Mouse (Mus musculus): ENCODE data around the gene Zyx.
A peak's percentile ranks its signal among the peaks of the same experiment; 100 is the strongest.

Gene Zyx

DNA sequence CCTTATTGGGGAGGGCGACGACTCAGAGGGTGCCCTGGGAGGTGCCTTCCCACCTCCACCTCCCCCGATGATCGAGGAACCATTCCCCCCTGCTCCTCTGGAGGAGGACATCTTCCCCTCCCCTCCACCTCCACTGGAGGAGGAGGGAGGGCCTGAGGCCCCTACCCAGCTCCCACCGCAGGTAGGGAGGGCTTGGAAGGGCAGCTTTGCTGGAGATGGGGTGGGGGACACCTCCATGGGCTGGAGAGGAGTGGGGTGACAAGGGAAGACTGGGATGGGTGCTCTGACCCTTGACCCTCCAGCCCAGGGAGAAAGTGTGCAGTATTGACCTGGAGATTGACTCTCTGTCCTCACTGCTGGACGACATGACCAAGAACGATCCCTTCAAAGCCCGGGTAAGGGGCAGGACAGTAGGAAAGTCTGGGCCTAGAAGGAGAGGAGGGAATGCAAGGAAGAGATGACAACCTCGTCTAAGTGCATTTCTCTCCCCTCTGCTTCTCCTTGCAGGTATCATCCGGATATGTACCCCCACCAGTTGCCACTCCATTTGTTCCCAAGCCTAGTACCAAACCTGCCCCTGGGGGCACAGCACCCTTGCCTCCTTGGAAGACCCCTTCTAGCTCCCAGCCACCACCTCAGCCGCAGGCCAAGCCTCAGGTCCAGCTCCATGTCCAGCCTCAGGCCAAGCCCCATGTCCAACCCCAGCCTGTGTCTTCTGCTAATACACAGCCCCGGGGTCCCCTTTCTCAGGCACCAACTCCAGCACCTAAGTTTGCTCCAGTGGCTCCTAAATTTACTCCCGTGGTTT lies 1.7 kb downstream of the Zyx start:
- no peak for DNase-seq (ENCODE audit: low spot score)

GRCm38 (mm10) chr6:42351776-42352485 lies 2.5 kb downstream of the Zyx start:
- DNase-seq (ENCODE audit: low spot score) = no peak

GRCm38 (mm10) chr6:42352486-42352846 lies 3.0 kb downstream of the Zyx start:
- no peak for DNase-seq (ENCODE audit: low spot score)

- DNase-seq (ENCODE audit: low spot score) = no peak
These were observed 3.8 kb downstream of the Zyx start for GRCm38 (mm10) chr6:42353180-42353579.

DNA sequence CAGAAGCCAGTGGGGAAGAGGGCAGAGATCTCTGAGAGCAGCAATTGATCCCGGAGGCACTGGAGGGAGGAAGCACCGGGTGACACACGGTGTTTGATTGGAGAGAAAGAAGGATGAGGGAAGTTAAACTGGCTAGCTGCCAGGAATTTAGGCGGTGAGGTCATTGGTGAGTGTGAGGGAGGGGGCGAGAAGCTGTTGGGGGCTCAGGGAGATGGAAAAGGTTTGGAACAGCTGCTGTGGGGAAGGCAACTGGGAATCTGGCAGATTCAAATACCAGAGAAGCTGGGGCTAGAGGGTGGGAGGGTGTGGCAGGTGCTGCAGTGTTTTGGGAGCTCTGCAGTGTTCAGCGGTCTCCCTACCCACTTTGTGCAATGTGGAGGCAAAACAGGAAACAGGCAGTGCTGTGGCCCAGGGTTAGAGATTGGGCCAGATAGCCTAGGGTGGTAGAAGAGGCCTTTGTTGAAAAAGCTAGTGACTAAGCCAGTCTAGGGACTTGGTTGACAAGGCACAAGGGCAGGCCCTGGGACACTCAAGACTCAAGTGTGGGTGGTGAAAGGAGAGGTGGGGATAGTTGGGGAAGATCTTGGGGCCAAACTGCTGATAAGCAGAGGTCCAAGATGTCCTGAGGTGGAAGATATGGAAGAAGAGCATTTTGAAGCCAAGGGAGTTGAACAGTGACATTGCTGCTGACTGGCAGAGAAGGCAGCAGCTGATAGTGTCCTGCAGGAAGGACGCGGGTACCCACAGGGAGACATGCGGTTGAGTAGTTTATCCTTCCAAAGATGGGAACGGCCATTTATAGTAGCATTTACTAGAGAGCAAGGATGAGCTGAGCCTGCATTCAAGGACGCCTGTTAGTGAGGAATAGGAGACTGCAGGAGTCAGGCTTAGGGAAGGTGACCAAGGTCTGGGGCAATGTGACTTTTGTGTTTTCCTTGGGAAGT lies 4.9 kb downstream of the Zyx start:
- peak; percentile 48 for DNase-seq (ENCODE audit: low spot score)

DNA sequence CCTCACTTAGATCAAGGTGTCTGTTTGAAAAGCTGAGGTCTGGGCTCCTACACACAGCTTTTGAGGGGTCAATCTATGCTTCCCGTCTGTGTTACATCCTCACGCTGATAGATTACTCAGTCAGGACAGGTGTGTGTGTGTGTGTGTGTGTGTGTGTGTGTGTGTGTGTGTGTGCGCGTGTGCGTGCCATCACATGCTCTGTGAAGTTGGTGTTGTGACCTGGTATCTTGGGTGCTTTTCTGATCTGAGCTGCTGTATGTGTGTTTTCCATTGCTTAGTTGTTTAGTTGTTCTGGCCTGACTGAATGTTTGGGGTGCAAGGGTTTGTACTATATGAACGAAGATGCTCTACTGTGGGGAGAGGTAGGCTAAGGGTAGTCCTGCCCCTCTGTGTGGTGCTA lies 5.9 kb downstream of the Zyx start:
- no peak for DNase-seq (ENCODE audit: low spot score)

- no peak for DNase-seq (ENCODE audit: low spot score)
These were observed 6.6 kb downstream of the Zyx start for GRCm38 (mm10) chr6:42355794-42356600.

- DNase-seq (ENCODE audit: low spot score) = no peak
These were observed 7.5 kb downstream of the Zyx start for GRCm38 (mm10) chr6:42356913-42357312.

DNA sequence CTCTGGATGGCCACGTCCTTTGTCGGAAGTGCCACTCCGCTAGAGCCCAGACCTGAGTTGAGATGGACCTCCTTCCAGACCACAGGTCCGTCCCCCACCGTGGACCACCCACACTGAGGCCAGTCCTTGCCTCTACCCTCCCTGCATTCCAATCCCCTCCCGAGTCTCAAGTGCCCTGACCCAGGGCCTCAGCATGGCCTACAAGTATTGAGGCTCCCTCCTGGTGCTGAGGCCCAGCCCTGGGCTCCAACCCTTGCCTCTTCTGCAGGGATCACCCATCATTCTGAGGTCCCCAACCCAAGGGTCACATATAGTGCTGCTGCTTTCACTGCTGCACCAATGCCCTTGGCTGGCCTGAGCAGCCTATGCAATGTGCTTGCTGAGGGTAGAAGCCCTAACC lies 8.5 kb downstream of the Zyx start:
- no peak for DNase-seq (ENCODE audit: low spot score)

GRCm38 (mm10) chr6:42358901-42359300 lies 9.5 kb downstream of the Zyx start:
- DNase-seq (ENCODE audit: low spot score) = no peak

GRCm38 (mm10) chr6:42359364-42360147 lies 10.1 kb downstream of the Zyx start:
- DNase-seq (ENCODE audit: low spot score) = no peak

DNA sequence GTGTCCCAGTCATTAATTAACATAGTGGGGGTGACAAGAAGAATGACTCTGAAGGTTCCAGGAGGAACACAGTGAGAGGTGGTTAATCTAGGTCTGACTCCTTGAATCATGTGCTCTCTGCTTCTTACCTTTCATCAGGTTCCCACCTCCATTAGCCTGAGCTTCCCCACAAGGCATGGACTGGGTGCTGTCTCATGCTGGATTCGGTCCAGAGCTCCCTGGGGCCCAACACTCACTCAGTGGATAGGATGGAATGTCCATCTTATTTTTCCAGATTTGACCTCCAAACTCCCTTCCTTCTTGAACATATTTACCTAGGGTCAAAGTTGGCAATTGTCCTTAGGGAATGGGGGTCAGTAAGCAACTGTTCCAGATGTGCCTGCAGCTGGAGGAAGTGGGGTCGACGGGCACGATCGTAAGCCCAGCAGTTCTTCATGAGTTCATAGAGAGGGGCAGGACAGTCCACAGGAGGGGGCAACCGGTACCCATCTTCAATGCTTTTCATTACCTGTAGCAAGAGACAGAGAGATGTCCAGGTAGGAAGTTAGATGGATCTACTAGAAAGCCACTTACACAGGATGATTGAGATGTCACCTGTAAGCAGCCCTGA lies 10.9 kb downstream of the Zyx start:
- DNase-seq (ENCODE audit: low spot score) = no peak

DNA sequence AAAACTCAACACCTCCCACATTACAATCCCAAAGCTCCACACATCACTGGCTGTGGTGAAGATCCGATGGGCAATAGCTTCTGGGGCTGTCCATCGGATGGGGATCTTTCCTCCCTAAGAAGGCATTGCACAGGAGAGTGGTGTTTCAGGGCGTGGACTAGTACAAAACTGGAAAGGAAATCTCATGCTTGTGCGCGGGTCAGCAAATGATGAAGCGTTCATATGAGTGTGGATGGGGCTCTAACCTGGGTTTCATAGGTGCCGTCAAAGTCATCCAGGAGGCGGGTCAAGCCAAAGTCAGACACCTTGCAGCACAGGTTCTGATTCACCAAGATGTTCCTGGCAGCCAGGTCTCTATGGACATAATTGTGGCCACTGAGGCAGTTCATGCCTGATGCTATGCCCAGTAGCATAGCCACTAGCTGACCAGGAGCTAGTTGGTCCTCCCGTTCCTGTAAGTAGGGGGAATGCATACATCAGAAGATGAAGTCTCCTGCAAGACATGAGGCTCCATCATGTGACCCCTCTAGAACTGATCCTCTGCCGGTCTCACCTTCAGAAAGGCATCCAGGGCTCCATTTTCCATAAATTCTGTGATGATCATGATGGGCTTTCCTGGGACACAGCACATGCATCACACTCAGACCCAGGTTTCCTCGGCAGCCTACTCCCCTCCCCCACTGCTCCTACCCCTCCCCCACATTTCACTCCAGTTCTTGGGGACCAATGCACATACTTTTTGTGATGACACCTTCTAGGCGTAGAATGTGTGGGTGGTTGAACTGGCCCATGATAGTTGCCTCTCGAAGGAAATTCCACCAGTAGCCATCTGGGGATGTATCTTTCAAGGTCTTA lies 11.8 kb downstream of the Zyx start:
- DNase-seq (ENCODE audit: low spot score) = no peak

DNA sequence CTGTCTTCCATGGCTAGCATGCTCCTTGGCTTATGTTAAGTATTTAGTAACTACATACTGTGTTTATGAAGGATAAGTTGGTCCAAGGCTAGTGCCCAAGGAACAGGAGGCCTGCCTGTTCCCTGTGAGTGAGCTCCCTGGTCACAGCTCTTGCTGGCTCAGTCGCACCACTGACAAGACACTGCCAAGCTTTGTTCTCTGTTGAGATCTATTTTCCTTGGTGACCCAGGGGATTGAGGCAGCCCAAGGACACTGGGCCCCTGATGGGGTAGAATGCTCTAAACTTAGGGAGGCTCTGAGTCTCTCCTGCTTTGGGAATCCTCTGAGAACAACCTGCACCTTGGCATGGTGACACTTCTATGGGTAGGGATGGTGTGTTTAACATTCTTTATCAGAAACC lies 12.6 kb downstream of the Zyx start:
- peak; percentile 68 for DNase-seq (ENCODE audit: low spot score)

GRCm38 (mm10) chr6:42362497-42362896 lies 13.1 kb downstream of the Zyx start:
- DNase-seq (ENCODE audit: low spot score) = no peak

- no peak for DNase-seq (ENCODE audit: low spot score)
These were observed 13.5 kb downstream of the Zyx start for GRCm38 (mm10) chr6:42362974-42363373.

GRCm38 (mm10) chr6:42364066-42364465 lies 14.6 kb downstream of the Zyx start:
- no peak for DNase-seq (ENCODE audit: low spot score)

GRCm38 (mm10) chr6:42364607-42365006 lies 15.2 kb downstream of the Zyx start:
- DNase-seq (ENCODE audit: low spot score) = no peak

DNA sequence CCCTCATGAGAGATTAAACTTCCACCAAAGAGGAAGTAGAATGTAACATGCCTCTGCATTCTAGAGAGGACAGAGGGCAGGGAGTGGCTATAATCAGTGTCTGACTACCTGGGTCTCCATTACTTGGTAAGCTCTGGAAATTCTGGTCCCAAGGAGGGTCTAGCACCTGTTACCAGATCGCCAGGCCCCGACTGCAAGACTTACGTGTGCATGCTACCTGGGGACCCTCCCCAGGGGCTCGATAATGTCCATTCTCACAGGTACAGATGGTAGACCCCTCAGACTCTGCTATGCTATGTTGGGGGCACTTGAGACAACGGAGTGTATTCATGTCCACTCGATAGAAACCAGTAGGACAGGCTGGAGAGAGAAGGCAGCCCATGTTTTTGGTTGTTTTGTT lies 15.8 kb downstream of the Zyx start:
- no peak for DNase-seq (ENCODE audit: low spot score)

All from ovary, adult 18-20 months (tissue).